Mouse (Mus musculus) lung, postnatal 25 days (tissue): ENCODE measurements around the gene Mylpf.
A peak's percentile ranks its signal among the peaks of the same experiment; 100 is the strongest.
"Not testable (repeated sequence)": the region's sequence is repeated elsewhere in the genome, so short reads cannot be mapped to it uniquely, and the experiment has no call there.

Source experiments
- DNase-seq: peaks from one replicate; pipeline ENCODE4 v3.0.0; 2022; ENCODE audit warnings: low spot score

The Mylpf gene

DNA sequence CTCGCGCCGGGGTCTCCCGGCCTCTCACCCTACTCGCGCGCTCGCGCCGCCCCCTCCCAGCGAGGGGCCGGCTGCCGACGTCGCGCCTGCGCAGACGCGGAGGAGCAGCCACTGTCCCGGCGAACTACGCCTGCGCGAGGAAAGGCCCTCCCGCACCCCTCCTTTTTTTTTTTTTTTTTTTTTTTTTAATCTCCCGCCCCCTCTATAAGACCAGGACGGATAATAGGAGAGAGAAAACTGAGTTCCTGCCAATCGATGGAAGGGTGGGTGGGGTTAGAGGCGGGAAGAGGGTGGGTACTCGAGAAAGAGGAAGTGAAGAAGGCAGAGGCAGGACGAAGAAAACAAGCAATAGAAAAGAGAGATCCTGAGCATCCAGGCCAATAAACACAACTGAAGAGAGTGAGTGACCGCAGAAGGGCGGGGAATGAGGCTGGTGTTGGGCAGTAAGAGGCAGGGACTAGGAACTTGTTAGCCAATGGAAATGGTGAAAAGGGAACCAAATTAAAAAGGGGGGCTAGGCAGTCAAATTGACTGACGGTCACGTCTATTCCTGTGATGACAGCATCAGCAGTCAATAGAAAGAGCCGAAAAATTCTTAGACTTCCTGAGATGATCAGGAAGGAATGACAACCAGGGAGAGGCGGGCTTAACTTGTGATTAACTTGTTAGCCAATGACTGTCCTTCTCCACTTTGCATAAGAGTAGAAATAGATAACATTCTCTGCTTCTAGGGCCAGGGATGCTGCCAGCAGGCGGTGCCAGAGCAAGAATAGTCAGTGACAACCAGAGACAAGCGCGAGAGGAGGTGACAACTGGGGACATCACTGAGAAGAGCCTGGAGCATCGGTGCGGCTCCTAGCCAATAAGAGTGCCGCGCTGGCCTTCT is at the start of gene Mylpf:
Gene Mylpf, plus strand, starts transcription at position 338 of the 886 bp plus-strand sequence.
- peak; percentile 99 for DNase-seq

DNA sequence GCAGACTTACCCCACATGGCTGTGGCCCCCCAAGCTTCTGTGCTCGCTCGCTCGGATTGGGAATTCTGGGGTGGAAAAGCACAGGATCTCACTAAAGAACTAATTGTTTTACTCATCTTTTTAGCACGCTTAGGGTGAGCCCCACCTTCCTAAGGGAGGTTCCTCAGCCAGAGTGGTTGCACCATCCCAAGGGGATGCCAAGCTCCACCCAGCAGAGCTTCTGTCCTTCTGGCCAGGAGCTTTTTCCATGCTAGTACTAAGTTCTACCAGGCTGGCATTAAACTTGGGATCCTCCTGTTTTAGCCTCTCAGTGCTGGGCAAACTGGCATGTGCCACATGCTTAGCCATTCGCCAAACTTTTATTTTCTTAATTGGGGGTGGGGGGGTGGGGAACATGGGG is 46.1 kb upstream of the Mylpf start:
- DNase-seq: no peak

DNA sequence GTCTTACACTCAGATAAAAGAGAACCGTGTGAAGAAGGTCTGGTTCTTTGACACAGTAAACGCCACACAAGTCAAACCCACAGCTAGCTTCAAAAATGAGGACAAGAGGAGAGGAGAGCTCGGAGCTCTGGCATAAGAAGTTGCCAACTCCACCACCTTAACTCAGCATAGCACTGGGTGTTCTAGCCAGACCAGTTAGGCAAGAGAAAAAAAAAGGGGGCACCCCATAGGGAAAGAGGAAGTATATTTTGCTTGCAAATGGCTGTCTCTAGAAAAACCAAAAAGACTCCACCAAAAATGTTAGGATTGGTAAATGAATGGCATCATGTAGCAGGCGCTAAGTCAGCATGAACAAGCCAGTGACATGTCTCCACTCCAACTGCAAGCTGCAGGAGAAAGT is 44.7 kb upstream of the Mylpf start:
- no peak for DNase-seq

DNA sequence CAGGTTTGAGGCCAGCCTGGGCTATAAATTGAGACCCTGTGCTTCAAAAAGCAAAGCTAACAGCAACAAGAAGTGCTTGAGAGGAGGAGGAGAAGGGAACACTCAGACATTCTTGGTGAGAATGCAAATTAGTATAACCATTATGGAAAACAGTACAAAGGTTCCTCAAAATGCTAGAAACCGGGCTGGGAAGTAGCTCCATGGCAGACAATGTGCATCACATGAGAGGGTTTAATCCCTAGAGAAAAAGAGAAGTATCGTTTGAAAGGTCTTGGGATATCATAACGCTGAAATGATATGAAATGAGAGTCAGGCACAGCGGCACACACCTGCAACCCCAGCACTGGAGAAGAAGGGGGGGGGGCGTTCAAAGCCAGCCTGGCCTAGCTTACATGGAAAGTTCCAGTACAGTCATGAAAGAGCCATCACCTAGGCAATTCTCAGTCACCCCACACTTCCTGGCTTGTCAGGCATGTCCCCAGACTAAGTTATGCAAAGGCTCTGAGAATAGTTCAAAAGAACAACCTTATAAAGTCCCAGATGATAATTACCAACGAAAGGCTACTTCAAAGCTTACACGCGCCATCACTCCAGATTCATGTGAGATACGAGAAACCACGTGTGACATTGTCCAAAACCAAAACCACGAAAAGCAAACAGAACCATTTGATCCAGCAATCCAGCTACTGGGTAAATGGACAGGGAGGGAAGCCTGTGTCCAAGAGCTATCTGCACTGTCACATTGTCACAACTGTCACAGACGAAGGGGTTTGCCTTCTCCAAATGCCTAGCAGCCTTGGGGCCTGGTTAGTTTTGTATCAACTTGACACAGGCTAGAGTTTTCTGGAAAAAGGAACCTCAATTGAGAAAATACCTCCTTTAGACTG is 42.8 kb upstream of the Mylpf start:
- no peak for DNase-seq

DNA sequence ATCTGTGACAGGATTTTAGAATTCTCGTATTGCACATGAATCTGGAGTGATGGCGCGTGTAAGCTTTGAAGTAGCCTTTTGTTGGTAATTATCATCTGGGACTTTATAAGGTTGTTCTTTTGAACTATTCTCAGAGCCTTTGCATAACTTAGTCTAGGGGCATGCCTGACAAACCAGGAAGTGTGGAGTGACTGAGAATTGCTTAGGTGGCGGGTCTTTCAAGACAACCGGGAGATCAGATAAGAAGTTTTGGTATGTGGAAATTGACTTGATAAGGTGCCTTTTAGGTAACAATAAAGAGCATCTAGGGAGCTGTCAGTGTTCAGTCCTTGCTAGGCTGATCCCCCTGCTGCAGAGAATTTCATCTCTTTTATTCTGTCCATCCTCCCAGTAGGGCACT is 42.2 kb upstream of the Mylpf start:
- DNase-seq: no peak

DNA sequence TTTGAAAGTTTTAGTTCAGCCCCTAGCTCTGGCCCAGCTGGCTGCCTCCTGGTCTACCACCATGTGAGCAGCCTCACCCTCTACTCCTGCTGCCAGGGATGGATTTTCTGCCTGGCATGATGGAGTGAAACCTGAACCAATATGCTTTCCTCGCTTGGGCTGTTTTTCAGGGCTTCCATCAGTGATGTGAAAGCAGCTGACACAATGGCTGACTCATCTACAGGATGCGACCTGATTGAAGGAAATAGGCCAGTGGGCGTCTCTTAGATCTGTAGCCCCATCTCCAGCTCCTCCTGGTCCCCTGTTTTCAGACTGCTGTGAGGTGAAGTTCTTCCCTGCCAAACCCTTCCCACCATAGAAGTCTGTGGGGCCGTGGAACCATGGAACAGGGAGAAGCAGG is 31.8 kb upstream of the Mylpf start:
- no peak for DNase-seq

DNA sequence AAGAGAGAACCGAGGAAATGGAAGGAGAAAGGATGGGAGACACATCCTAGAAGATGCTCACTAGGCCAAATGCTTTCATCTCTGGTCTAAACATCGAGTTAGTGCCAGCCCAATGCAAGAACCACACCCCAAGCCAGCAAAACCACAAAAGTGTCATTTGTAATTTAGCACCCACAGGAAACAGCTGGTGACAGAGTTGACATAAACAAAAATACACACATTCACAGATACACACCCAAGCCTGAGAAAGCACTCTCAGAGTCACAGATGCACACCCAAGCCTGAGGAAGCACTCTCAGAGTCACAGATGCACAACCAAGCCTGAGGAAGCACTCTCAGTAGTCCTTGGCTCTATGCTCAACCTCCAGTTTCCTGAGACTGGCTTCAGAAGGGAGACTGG is 27.9 kb upstream of the Mylpf start:
- peak; percentile 43 for DNase-seq

DNA sequence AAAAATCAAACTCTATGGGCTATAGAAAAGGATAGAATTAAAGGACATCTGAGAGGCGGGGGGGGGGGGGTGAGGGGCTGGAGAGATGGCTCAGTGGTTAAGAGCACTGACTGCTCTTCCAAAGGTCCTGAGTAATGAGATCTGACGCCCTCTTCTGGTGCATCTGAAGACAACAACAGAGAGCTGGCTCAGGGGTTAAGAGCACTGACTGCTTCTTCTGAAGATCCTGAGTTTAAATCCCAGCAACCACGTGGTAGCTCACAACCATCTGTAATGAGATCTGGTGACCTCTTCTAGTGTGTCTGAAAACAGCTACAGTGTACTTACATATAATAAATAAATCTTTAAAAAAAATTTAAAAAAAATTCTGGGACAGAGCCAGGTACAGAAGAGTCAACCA is 27.0 kb upstream of the Mylpf start:
- DNase-seq: not testable (repeated sequence)

DNA sequence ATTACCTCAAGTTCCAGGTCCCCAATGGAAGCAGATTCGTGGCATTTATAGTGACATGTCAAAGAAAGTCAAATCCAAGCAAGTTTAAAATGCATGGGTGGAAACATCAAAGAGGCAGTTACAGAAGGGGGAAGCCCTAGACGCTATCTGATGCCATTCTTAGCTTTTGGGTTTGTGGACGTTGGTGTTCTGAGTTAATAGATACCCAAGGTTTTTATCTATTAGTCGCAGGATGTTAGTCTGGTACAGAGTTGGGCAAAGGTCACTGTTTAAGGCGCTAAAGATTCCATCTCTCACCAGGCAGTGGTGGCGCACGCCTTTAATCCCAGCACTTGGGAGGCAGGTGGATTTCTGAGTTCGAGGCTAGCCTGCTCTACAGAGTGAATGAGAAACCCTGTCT is 25.3 kb upstream of the Mylpf start:
- DNase-seq: no peak

DNA sequence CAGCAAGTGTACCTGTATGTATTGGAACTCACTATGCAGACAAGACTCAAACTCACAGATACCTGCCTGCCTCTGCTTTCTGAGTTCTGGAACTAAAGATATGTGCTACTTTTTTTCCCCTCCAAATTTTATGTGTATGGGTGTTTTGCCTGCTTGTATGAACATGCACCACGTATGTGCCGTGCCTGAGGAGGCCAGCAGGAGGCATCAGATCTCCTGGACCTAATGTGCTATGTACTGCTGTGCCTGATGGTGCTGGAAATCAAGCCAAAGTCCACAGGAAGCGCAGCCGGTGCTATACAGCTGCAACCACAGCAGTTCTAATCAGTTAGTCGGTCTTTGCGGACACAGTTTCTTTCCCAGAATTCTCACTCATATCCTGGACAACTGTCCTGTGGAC is 24.9 kb upstream of the Mylpf start:
- DNase-seq: no peak

DNA sequence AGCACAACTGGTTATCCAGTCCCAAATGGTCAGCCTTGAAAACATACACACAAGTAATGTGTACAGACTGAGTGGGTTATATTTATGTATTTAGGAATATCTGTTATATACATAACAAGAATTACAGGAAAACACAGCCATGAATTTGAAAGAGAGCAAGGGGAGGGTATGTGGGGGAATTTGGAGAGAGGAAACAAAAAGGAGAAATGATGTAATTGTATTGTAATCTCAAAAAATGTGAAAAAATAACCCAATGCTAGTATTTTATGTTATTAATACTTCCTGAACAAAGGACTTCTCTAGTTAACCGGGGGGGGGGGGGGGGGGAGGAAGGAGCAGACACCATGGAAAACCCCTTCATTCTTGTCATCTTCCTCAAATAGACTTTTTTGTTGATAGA is 24.0 kb upstream of the Mylpf start:
- no peak for DNase-seq

DNA sequence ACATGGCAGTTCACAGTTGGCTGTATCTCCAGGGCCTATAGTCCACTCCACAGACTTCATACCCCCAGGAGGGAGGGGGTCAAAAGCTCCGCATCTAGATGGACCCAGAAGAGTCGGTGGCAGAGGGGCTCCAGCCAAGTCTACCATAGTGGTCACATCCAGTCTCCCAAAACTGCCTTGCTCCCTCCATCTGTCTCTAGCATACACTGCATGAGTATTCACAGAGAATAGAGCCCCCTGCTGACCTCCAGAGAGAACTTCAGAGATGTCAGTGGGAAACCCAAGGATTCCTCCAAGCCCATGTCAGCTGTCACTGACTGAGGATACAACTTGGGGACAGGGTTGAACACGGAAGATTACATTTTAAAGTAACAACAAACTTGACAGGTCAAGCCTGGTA is 23.1 kb upstream of the Mylpf start:
- DNase-seq: no peak

DNA sequence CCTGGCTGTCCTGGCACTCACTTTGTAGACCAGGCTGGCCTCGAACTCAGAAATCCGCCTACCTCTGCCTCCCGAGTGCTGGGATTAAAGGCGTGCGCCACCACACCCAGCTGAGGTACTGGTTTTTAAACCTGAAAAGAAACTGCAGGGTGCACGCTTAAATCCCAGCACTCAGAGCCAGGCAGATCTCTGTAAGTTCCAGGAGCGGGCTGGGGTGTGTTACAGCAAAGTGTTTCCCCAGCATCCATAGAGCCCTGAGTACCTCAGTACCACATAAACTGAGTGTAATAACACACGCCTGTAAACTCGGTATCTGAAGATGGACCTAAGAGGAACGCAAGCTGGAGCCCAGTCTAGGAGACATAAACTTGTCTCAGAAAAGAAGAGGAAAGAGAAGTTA is 21.3 kb upstream of the Mylpf start:
- DNase-seq: no peak

DNA sequence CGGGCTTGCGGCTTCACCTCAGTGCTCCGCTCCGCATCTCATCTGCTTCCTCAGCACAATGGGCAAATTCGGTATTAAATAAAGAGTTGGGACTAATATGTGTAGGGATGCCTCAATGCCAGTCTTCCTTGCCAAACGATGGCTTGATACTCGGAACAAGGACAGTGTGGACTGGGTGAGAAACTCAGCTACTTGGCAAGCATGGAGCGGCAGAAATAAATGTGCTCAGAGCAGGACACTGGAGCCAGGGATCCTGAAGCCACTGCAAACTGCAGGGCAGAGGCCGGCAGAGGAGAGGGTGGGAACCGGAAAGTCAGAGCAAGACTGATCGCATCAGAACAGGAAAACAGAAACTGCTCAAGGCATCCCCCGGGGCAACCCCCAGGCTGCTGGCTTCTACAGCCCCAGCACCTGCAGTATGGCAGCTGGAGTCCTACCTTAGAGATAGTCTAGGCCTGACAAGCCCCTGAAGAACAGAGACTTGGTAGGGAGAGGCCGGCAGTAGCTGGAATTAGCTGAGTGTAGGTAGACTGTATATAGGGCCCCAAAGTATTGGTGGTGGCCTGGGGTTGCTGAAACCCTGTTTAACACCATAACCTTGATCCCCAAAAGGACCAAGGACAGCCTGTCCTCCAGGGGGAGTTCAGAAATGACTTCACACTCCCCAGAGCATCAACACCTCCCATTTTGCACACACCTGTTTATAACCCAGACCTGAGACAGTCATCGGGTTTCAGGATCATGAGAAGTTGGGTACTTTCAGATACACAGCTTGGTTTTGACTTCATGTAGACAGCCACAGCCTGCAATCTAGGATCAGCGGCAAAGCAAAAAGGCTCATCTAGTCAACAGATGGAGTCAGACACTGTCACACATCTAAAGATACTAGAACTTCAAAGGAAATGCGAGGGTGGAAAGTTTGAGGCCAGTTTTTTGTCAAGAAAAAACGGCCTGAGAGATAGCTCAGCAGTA is 20.1 kb upstream of the Mylpf start:
- DNase-seq: no peak

DNA sequence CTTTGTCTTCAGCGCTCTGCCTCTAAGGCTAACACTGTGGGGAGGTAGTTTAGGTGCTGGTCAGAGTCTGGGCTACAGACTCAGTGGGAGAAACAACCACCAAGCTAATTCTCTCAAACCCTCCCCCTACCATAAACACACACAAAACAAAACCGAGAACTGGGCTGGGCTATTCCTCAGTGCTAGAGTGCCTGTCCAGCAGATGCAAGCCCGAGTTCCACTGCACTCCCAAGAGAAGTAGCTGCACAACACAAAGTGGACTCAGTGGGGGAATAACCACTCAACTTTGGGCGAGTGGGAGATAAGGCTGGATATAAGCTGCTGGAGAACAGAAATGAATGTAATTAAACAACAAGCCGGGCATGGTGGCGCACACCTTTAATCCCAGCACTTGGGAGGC is 18.0 kb upstream of the Mylpf start:
- DNase-seq: no peak

DNA sequence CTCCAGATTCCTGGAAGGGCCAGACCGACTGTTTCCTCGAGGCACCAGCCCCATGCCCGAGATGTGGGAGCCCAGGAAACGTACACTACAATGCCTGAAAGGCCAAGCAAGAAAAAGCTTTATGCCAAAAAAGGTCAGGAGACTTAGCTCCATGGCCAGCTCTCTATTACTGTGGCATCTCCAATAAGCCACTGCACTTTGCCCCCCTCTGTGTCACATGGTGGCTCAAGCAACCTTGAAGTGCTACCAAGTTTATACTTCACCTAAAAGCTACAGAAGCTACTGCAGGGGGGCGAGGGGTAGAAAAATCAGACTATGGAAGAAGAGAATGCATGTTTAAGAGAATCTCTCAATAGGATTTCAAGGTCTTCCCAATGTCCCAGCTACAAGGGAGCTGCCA is 15.7 kb upstream of the Mylpf start:
- no peak for DNase-seq

DNA sequence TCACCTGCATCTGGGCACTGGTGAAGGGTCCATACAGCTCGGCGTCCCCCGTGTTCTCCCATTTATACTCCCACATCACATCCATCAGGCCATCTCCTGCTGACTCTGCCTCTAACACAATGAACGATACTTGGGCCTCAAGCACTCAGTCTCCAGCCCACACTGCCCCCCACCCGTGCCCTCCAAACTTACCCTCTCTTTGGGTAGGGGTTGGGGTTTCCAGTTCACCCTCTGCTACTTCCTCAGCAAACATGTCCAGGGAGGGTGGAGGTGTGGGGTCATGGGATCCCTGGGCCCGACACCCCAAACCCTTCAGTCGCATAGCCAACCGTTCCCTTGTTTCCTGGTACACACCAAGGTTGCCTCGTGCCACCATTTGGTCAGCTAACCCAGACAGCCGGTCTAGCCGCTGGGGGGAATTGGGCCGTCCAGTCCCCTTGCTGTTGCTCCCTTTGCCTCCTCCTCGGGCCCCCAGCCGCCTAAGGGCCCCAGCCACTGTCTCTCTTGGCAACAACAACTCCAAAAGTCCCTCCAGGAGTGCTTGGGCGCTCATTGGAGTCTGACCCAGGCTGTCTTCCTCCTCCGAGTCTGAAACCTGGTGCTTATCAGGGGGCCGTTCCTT is 14.6 kb upstream of the Mylpf start:
- no peak for DNase-seq

DNA sequence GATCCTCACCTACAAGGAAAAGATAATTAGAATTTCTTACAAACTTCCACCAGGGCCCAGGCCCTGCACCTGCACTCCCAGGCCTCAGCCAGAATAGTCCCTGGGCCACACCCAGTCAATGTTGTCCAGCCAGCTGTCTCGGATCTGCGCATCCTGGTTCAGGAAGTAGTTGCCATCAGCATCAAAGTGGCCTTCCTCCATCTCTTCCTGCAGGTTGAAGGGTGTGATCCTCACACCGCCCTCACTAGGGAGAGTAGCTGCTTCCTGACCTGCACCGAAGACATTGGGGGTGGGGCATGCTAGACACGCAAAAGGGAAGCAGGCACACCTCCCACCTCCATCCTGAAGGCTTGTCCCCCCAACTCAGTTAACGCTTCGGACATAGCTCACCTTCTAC is 14.1 kb upstream of the Mylpf start:
- DNase-seq: no peak

DNA sequence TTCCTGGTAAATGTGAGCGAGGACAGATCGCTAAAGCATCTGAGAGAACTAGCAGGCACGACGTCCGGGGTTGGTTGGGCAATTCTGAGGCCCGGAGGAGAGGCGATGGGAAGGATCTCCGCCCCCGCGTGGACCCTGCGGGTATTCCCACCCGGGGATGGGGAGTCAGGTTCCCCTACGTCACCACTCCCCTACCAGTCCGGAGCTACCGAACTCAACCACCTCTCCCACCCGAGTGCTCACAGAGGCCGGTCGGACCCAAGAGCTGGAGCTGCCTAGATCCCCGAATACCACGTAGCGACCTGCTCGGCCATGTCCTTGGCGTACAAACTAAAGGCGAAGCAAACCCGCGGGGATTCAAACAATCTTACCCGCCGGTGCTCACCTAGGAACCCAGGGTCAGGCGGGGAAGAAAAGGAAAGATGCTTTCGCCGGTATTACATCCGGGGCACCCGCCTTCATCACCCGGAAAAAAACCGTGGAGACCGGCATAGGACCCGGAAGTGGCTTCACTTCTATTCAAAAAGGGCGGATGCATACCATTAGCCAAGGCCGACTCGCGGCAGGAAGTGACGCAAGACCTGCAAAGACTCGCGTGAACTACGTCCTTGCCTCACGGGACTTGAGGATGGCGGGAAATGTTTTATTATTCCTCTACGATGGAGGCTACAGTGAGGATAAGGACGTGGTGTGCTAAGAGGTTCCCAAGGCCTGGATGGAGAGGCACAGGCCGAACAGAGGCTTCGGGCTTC is 13.0 kb upstream of the Mylpf start, which contains the start of gene Cd2bp2:
Gene Cd2bp2, minus strand, starts transcription at position 507 of the 752 bp plus-strand sequence.
- peak; percentile 98 for DNase-seq

DNA sequence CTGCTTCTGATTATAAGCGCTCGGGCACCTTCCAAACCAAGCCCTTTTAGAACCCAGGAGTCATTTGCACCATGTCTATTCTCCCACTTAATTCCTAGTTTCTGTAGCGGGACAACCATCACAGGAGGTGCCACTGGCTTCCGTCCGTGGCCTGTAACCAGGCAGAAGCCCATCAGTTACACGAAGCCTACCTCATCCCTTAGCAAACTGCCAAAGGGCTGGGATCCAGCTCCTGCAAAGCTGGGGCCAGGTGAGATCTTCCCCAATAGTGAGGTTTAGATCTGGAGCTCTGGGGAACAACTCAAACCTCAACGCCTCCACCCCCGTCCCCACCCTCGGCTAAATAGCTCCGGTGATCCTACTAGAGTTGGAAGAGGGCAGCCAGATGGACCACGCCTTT is 12.2 kb upstream of the Mylpf start:
- DNase-seq: no peak

DNA sequence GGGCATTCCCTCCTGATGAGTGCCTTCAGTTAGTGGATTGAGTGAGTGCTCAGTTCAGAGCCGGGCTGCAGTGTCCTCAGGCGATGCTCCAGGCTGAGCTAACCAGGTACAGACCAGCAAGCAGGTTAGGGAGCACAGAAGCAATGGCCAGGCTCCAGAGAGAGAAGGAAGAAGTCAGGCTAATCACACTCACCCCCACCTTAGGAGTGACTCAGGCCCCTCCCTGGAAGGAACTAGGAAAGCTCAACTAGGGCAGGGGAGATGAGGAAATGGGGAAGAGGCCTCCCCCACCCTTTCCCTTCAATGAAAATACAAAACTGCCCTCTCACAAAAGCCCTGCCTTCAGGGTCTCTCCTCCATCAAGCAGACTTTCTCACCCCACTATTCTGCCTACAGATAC is 2.1 kb upstream of the Mylpf start:
- peak; percentile 30 for DNase-seq
